Mouse (Mus musculus) limb, embryonic 10.5 days (tissue): ENCODE results near the gene Ptma. TPM values are rescaled to one million over a fixed set of nuclear protein-coding genes. Genes with fewer than 3 reads are reported as not detected.

Experiments used
- DNase-seq: peaks from one replicate; pipeline ENCODE4 v3.0.0-alpha.2; 2017; ENCODE audit warnings: low spot score
- H3K27ac ChIP-seq: fragments of 300-500 bp; sonication (generic); 2 replicates; pipeline ENCODE4 v1.5.1; 2016; ENCODE audit warnings: mild to moderate bottlenecking
- H3K27me3 ChIP-seq: fragments of 300-500 bp; sonication (generic); 2 replicates; pipeline ENCODE4 v1.6.1; 2016; ENCODE audit warnings: low read depth, mild to moderate bottlenecking; ENCODE audit not compliant: poor library complexity, severe bottlenecking
- H3K36me3 ChIP-seq: fragments of 300-500 bp; sonication (generic); 2 replicates; pipeline ENCODE4 v1.6.1; 2016; ENCODE audit warnings: mild to moderate bottlenecking, moderate library complexity
- H3K4me1 ChIP-seq: fragments of 300-500 bp; sonication (generic); 2 replicates; pipeline ENCODE4 v1.6.1; 2016
- H3K4me3 ChIP-seq: fragments of 300-500 bp; sonication (generic); 2 replicates; pipeline ENCODE4 v1.5.1; 2016; ENCODE audit warnings: mild to moderate bottlenecking, moderate library complexity
- H3K9me3 ChIP-seq: fragments of 300-500 bp; sonication (generic); replicated peaks from 2 replicates; pipeline ENCODE4 v1.6.1; 2016; ENCODE audit warnings: mild to moderate bottlenecking
- WGBS: fragments of 180-500 bp; shearing (Covaris S2); methylation state at CpG from one replicate; pipeline ENCODE4 v1.1.7; 2016; 5-methylcytosine and 5-hydroxymethylcytosine counted together
- polyA plus RNA-seq: library from polyadenylated mRNA; unstranded; fragments of >200 nt; fragmentation: Nextera tagmentation; extraction: Ambion mirVana; gene quantifications from 2 replicates; pipeline ENCODE4 v1.2.1, GENCODE M21; 2016

Ptma gene
- polyA plus RNA-seq, 1 experiment from 2014 or later: 3,422 TPM

GRCm38 (mm10) chr1:86546797-86547196 lies 20.3 kb downstream of the Ptma start:
- Histone ChIP-seq H3K4me1 (no peaks in the 10 kb centered on the region), H3K27ac (no peak overlapping the region), H3K36me3 (peaks cover 67% of the 10 kb centered on the region), H3K27me3 (no peaks in the 10 kb centered on the region), H3K9me3 (no peaks in the 10 kb centered on the region), H3K4me3 (no peak overlapping the region)
- no peak for DNase-seq
- 76% methylated on average over 3 of the region's 3 CpGs for WGBS

- Histone ChIP-seq H3K27ac (no peak overlapping the region), H3K4me1 (no peaks in the 10 kb centered on the region), H3K27me3 (no peaks in the 10 kb centered on the region), H3K36me3 (peaks cover 27% of the 10 kb centered on the region), H3K4me3 (no peak overlapping the region), H3K9me3 (no peaks in the 10 kb centered on the region)
- WGBS: 76% methylated on average over 4 of the region's 4 CpGs
- DNase-seq: no peak
Observed at GRCm38 (mm10) chr1:86551299-86551698, 24.8 kb downstream of the Ptma start.

- Histone ChIP-seq H3K36me3 (peaks cover 25% of the 10 kb centered on the region), H3K9me3 (no peaks in the 10 kb centered on the region), H3K4me3 (no peak overlapping the region), H3K4me1 (no peaks in the 10 kb centered on the region), H3K27me3 (no peaks in the 10 kb centered on the region), H3K27ac (no peak overlapping the region)
- WGBS: 52% methylated on average over 2 of the region's 2 CpGs
- DNase-seq: no peak
Observed at GRCm38 (mm10) chr1:86551877-86552276, 25.4 kb downstream of the Ptma start.

GRCm38 (mm10) chr1:86555665-86556064 lies 29.1 kb downstream of the Ptma start:
- no peaks in the 10 kb centered on the region for H3K4me1 ChIP-seq
- peaks cover 15% of the 10 kb centered on the region for H3K36me3 ChIP-seq
- no peak overlapping the region for H3K27ac ChIP-seq
- WGBS: 91% methylated on average over 3 of the region's 3 CpGs
- H3K9me3 ChIP-seq: no peaks in the 10 kb centered on the region
- H3K4me3 ChIP-seq: no peak overlapping the region
- no peaks in the 10 kb centered on the region for H3K27me3 ChIP-seq
- no peak for DNase-seq

- Histone ChIP-seq H3K27me3 (no peaks in the 10 kb centered on the region), H3K9me3 (no peaks in the 10 kb centered on the region), H3K36me3 (peaks cover 18% of the 10 kb centered on the region), H3K27ac (no peak overlapping the region), H3K4me1 (no peaks in the 10 kb centered on the region), H3K4me3 (no peak overlapping the region)
- 69% methylated on average over 7 of the region's 7 CpGs for WGBS
- no peak for DNase-seq
Observed at GRCm38 (mm10) chr1:86557872-86558271, 31.3 kb downstream of the Ptma start.

GRCm38 (mm10) chr1:86559232-86559631 lies 32.7 kb downstream of the Ptma start:
- Histone ChIP-seq H3K4me3 (no peak overlapping the region), H3K4me1 (no peaks in the 10 kb centered on the region), H3K27me3 (no peaks in the 10 kb centered on the region), H3K27ac (no peak overlapping the region), H3K9me3 (no peaks in the 10 kb centered on the region), H3K36me3 (peaks cover 31% of the 10 kb centered on the region)
- DNase-seq: no peak
- WGBS: 92% methylated on average over 3 of the region's 3 CpGs

- WGBS: 86% methylated on average over 2 of the region's 2 CpGs
- peaks cover 18% of the 10 kb centered on the region for H3K36me3 ChIP-seq
- H3K9me3 ChIP-seq: no peaks in the 10 kb centered on the region
- DNase-seq: no peak
- H3K4me1 ChIP-seq: no peaks in the 10 kb centered on the region
- no peaks in the 10 kb centered on the region for H3K27me3 ChIP-seq
- H3K27ac ChIP-seq: no peak overlapping the region
- no peak overlapping the region for H3K4me3 ChIP-seq
Observed at GRCm38 (mm10) chr1:86562663-86563062, 36.1 kb downstream of the Ptma start.

- no peaks in the 10 kb centered on the region for H3K27me3 ChIP-seq
- H3K9me3 ChIP-seq: no peaks in the 10 kb centered on the region
- H3K4me1 ChIP-seq: no peaks in the 10 kb centered on the region
- DNase-seq: no peak
- no peak overlapping the region for H3K4me3 ChIP-seq
- 85% methylated on average over 2 of the region's 2 CpGs for WGBS
- peaks cover 14% of the 10 kb centered on the region for H3K36me3 ChIP-seq
- no peak overlapping the region for H3K27ac ChIP-seq
Observed at GRCm38 (mm10) chr1:86568409-86568808, 41.9 kb downstream of the Ptma start.

GRCm38 (mm10) chr1:86569292-86569860 lies 42.9 kb downstream of the Ptma start:
- 89% methylated on average over 2 of the region's 2 CpGs for WGBS
- Histone ChIP-seq H3K27me3 (no peaks in the 10 kb centered on the region), H3K4me1 (no peaks in the 10 kb centered on the region), H3K4me3 (no peak overlapping the region), H3K27ac (no peak overlapping the region), H3K9me3 (no peaks in the 10 kb centered on the region), H3K36me3 (0 out of 2 replicates have a peak, but pooled peaks cover 7% of the 10 kb centered on the region)
- DNase-seq: no peak

GRCm38 (mm10) chr1:86571381-86571780 lies 44.9 kb downstream of the Ptma start:
- Histone ChIP-seq H3K4me3 (no peak overlapping the region), H3K9me3 (no peaks in the 10 kb centered on the region), H3K36me3 (0 out of 2 replicates have a peak, but pooled peaks cover 7% of the 10 kb centered on the region), H3K27me3 (no peaks in the 10 kb centered on the region), H3K4me1 (no peaks in the 10 kb centered on the region), H3K27ac (no peak overlapping the region)
- 95% methylated on average over 2 of the region's 2 CpGs for WGBS
- no peak for DNase-seq

- DNase-seq: no peak
- 77% methylated on average over 4 of the region's 4 CpGs for WGBS
Observed at GRCm38 (mm10) chr1:86571941-86572340, 45.4 kb downstream of the Ptma start.

More at GRCm38 (mm10) chr1:86571941-86572340, 45.4 kb downstream of the Ptma start:
- Histone ChIP-seq H3K4me1 (no peaks in the 10 kb centered on the region), H3K27ac (no peak overlapping the region), H3K36me3 (0 out of 2 replicates have a peak, but pooled peaks cover 7% of the 10 kb centered on the region), H3K27me3 (no peaks in the 10 kb centered on the region), H3K9me3 (no peaks in the 10 kb centered on the region), H3K4me3 (no peak overlapping the region)
